Mouse (Mus musculus): ENCODE measurements around the gene Efcab14. TPM values are rescaled to one million over a fixed set of nuclear protein-coding genes. Genes with fewer than 3 reads are reported as not detected.

Efcab14 gene
- polyA plus RNA-seq, 1 experiment: 11.1 TPM

- Histone ChIP-seq H3K36me3 (ENCODE audit: control insufficient read depth, insufficient read depth) (peaks cover 36% of the 10 kb centered on the region), H3K27me3 (ENCODE audit: control insufficient read depth, insufficient read depth, insufficient read length) (no peaks in the 10 kb centered on the region), H3K79me2 (ENCODE audit: control insufficient read depth, insufficient read depth) (no peaks in the 10 kb centered on the region), H3ac (ENCODE audit: control insufficient read depth, insufficient read length) (no peak overlapping the region), H3K4me2 (ENCODE audit: low read depth) (no peak overlapping the region), H3K4me3 (no peak overlapping the region)
- TF ChIP-seq USF1 (IDR thresholded peaks at IDR 0.05; ENCODE audit: low read depth): no peak
- no peak for TF ChIP-seq TCF12 (IDR thresholded peaks at IDR 0.05; ENCODE audit: insufficient read depth, poor library complexity, severe bottlenecking)
- TF ChIP-seq MYOD1 (IDR thresholded peaks at IDR 0.05; ENCODE audit: control insufficient read depth in 1 of 3, insufficient read length in 2 of 3, low read depth in 2 of 3): no peak
- TF ChIP-seq MAX (IDR thresholded peaks at IDR 0.05; ENCODE audit: low read depth): no peak
- TF ChIP-seq CEBPB (IDR thresholded peaks at IDR 0.05; ENCODE audit: insufficient read depth, poor library complexity, severe bottlenecking): no peak
- no peak for TF ChIP-seq TCF3 (IDR thresholded peaks at IDR 0.05; ENCODE audit: insufficient read length, low read depth)
- no peak for TF ChIP-seq E2F4 (IDR thresholded peaks at IDR 0.05; ENCODE audit: insufficient read depth)
- no peak for TF ChIP-seq SRF (IDR thresholded peaks at IDR 0.05; ENCODE audit: control insufficient read depth, insufficient read length, low read depth)
- TF ChIP-seq POLR2AphosphoS2 (IDR thresholded peaks at IDR 0.05; ENCODE audit: insufficient read length, low read depth): no peak
- TF ChIP-seq MYOG (IDR thresholded peaks at IDR 0.05; ENCODE audit: control insufficient read depth in 1 of 3, insufficient read depth in 1 of 3, insufficient read length in 2 of 3, low read depth in 2 of 3): no peak
- TF ChIP-seq POLR2A (IDR thresholded peaks at IDR 0.05; ENCODE audit: insufficient read length, low read depth): no peak
Observed at GRCm38 (mm10) chr4:115748181-115748580, 10.6 kb downstream of the Efcab14 start.

- H3K36me3 ChIP-seq (ENCODE audit: control insufficient read depth, insufficient read depth): peaks cover 45% of the 10 kb centered on the region
- no peak overlapping the region for H3K4me3 ChIP-seq
- H3ac ChIP-seq (ENCODE audit: control insufficient read depth, insufficient read length): no peak overlapping the region
- no peak overlapping the region for H3K4me2 ChIP-seq (ENCODE audit: low read depth)
- H3K27me3 ChIP-seq (ENCODE audit: control insufficient read depth, insufficient read depth, insufficient read length): no peaks in the 10 kb centered on the region
- no peak for TF ChIP-seq MYOG (IDR thresholded peaks at IDR 0.05; ENCODE audit: control insufficient read depth in 1 of 3, insufficient read depth in 1 of 3, insufficient read length in 2 of 3, low read depth in 2 of 3)
- TF ChIP-seq USF1 (IDR thresholded peaks at IDR 0.05; ENCODE audit: low read depth): no peak
- no peak for TF ChIP-seq POLR2AphosphoS2 (IDR thresholded peaks at IDR 0.05; ENCODE audit: insufficient read length, low read depth)
- no peak for TF ChIP-seq CEBPB (IDR thresholded peaks at IDR 0.05; ENCODE audit: insufficient read depth, poor library complexity, severe bottlenecking)
- no peak for TF ChIP-seq MYOD1 (IDR thresholded peaks at IDR 0.05; ENCODE audit: control insufficient read depth in 1 of 3, insufficient read length in 2 of 3, low read depth in 2 of 3)
- TF ChIP-seq MAX (IDR thresholded peaks at IDR 0.05; ENCODE audit: low read depth): no peak
- TF ChIP-seq TCF12 (IDR thresholded peaks at IDR 0.05; ENCODE audit: insufficient read depth, poor library complexity, severe bottlenecking): no peak
- TF ChIP-seq E2F4 (IDR thresholded peaks at IDR 0.05; ENCODE audit: insufficient read depth): no peak
- TF ChIP-seq REST (IDR thresholded peaks at IDR 0.05; ENCODE audit: insufficient read depth, insufficient read length): no peak
- no peak for TF ChIP-seq TCF3 (IDR thresholded peaks at IDR 0.05; ENCODE audit: insufficient read length, low read depth)
- TF ChIP-seq SRF (IDR thresholded peaks at IDR 0.05; ENCODE audit: control insufficient read depth, insufficient read length, low read depth): no peak
- no peak for TF ChIP-seq POLR2A (IDR thresholded peaks at IDR 0.05; ENCODE audit: insufficient read length, low read depth)
- no peaks in the 10 kb centered on the region for H3K79me2 ChIP-seq (ENCODE audit: control insufficient read depth, insufficient read depth)
Observed at GRCm38 (mm10) chr4:115749336-115749735, 11.8 kb downstream of the Efcab14 start.

DNA sequence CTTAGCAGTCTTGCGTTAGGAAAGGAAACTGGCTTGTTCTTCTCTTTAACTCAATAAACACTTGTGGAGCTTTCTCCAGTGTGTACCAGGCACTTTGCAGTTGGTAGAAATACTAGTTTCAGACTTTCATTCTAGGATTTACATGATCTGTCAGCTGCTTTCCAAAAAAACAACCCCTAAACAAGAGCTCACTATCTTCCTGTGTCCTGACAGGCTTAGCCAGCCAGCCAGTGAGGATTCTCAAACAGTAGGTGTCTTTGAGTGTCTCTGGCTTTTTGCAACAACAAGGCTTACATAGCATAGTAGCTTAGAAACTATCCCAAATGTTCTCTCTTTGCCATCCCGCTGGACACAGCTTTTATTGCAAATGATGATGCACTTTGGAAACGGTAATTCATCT lies 16.6 kb downstream of the Efcab14 start:
- Histone ChIP-seq H3K4me2 (ENCODE audit: low read depth) (no peak overlapping the region), H3K36me3 (ENCODE audit: control insufficient read depth, insufficient read depth) (peaks cover 38% of the 10 kb centered on the region), H3K4me3 (no peak overlapping the region), H3K27me3 (ENCODE audit: control insufficient read depth, insufficient read depth, insufficient read length) (no peaks in the 10 kb centered on the region), H3K79me2 (ENCODE audit: control insufficient read depth, insufficient read depth) (no peaks in the 10 kb centered on the region), H3ac (ENCODE audit: control insufficient read depth, insufficient read length) (no peak overlapping the region)
- no peak for TF ChIP-seq MAX (IDR thresholded peaks at IDR 0.05; ENCODE audit: low read depth)

DNA sequence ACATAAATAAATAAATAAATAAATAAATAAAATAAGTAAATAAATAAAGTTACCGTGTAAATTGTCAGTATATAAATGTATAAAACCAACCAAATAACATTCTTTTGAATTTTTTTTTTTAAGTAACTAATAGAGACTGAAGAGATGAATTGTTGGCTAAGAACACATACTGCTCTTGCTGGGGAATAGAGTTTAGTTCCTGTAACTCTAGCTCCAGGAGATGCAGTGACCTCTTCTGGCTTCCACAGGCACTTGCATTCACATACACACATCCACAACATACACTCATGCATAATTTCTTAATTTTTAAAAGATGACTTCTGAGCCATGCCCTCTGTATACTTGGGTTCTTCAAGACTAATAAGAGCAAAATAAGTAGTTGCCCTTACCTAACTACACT lies 17.3 kb downstream of the Efcab14 start:
- TF ChIP-seq REST (IDR thresholded peaks at IDR 0.05; ENCODE audit: insufficient read depth, insufficient read length) (no peak), TCF3 (IDR thresholded peaks at IDR 0.05; ENCODE audit: insufficient read length, low read depth) (no peak), USF1 (IDR thresholded peaks at IDR 0.05; ENCODE audit: low read depth) (no peak), CEBPB (IDR thresholded peaks at IDR 0.05; ENCODE audit: insufficient read depth, poor library complexity, severe bottlenecking) (no peak), MYOG (IDR thresholded peaks at IDR 0.05; ENCODE audit: control insufficient read depth in 1 of 3, insufficient read depth in 1 of 3, insufficient read length in 2 of 3, low read depth in 2 of 3) (no peak), E2F4 (IDR thresholded peaks at IDR 0.05; ENCODE audit: insufficient read depth) (no peak), POLR2AphosphoS2 (IDR thresholded peaks at IDR 0.05; ENCODE audit: insufficient read length, low read depth) (no peak)
- Histone ChIP-seq H3K27me3 (ENCODE audit: control insufficient read depth, insufficient read depth, insufficient read length) (no peaks in the 10 kb centered on the region), H3K36me3 (ENCODE audit: control insufficient read depth, insufficient read depth) (peaks cover 45% of the 10 kb centered on the region), H3K4me3 (no peak overlapping the region), H3K4me2 (ENCODE audit: low read depth) (no peak overlapping the region), H3K79me2 (ENCODE audit: control insufficient read depth, insufficient read depth) (no peaks in the 10 kb centered on the region), H3ac (ENCODE audit: control insufficient read depth, insufficient read length) (no peak overlapping the region)

GRCm38 (mm10) chr4:115761206-115761605 lies 23.7 kb downstream of the Efcab14 start:
- Histone ChIP-seq H3ac (ENCODE audit: control insufficient read depth, insufficient read length) (no peak overlapping the region), H3K36me3 (ENCODE audit: control insufficient read depth, insufficient read depth) (peaks cover 65% of the 10 kb centered on the region), H3K4me2 (ENCODE audit: low read depth) (no peak overlapping the region), H3K27me3 (ENCODE audit: control insufficient read depth, insufficient read depth, insufficient read length) (no peaks in the 10 kb centered on the region), H3K79me2 (ENCODE audit: control insufficient read depth, insufficient read depth) (no peaks in the 10 kb centered on the region), H3K4me3 (no peak overlapping the region)
- TF ChIP-seq POLR2AphosphoS2 (IDR thresholded peaks at IDR 0.05; ENCODE audit: insufficient read length, low read depth) (no peak), TCF3 (IDR thresholded peaks at IDR 0.05; ENCODE audit: insufficient read length, low read depth) (no peak), MAX (IDR thresholded peaks at IDR 0.05; ENCODE audit: low read depth) (no peak), SRF (IDR thresholded peaks at IDR 0.05; ENCODE audit: control insufficient read depth, insufficient read length, low read depth) (no peak), POLR2A (IDR thresholded peaks at IDR 0.05; ENCODE audit: insufficient read length, low read depth) (no peak)
